Mouse (Mus musculus) thymus, adult 18-20 months (tissue): ENCODE data around the gene P4ha3.

Source experiments
- DNase-seq, 2 experiments: peaks; one replicate each; pipeline ENCODE4 v3.0.0; 2022; ENCODE audit warnings: mixed read lengths in 2 of 2

The P4ha3 gene

GRCm38 (mm10) chr7:100307872-100308653 lies 22.7 kb downstream of the P4ha3 start:
- no peak for DNase-seq

- DNase-seq: no peak
Measured at GRCm38 (mm10) chr7:100309216-100309615, 23.9 kb downstream of the P4ha3 start.

- no peak for DNase-seq
Measured at GRCm38 (mm10) chr7:100309679-100310078, 24.4 kb downstream of the P4ha3 start.

- peak in 1 of 2 experiments; percentile 10 for DNase-seq
Measured at GRCm38 (mm10) chr7:100310290-100310689, 25.0 kb downstream of the P4ha3 start.

GRCm38 (mm10) chr7:100312716-100313115 lies 27.4 kb downstream of the P4ha3 start:
- no peak for DNase-seq

- no peak for DNase-seq
Measured at GRCm38 (mm10) chr7:100316924-100317323, 31.6 kb downstream of the P4ha3 start.

GRCm38 (mm10) chr7:100317534-100317933 lies 32.2 kb downstream of the P4ha3 start:
- no peak for DNase-seq

- no peak for DNase-seq
Measured at GRCm38 (mm10) chr7:100323721-100324120, 38.4 kb downstream of the P4ha3 start.

GRCm38 (mm10) chr7:100325482-100325881 lies 40.2 kb downstream of the P4ha3 start:
- DNase-seq: no peak

- DNase-seq: no peak
Measured at GRCm38 (mm10) chr7:100327514-100327913, 42.2 kb downstream of the P4ha3 start.

- DNase-seq: no peak
Measured at GRCm38 (mm10) chr7:100328636-100329035, 43.3 kb downstream of the P4ha3 start.

GRCm38 (mm10) chr7:100331269-100331668 lies 45.9 kb downstream of the P4ha3 start:
- no peak for DNase-seq

GRCm38 (mm10) chr7:100335921-100336320 lies 50.6 kb downstream of the P4ha3 start:
- no peak for DNase-seq

- no peak for DNase-seq
Measured at GRCm38 (mm10) chr7:100354984-100355383, 69.7 kb downstream of the P4ha3 start.

- no peak for DNase-seq
Measured at GRCm38 (mm10) chr7:100356324-100356723, 71.0 kb downstream of the P4ha3 start.

GRCm38 (mm10) chr7:100356768-100357167 lies 71.4 kb downstream of the P4ha3 start:
- no peak for DNase-seq

- no peak for DNase-seq
Measured at GRCm38 (mm10) chr7:100357856-100358255, 72.5 kb downstream of the P4ha3 start.

- DNase-seq: no peak
Measured at GRCm38 (mm10) chr7:100363162-100363561, 77.8 kb downstream of the P4ha3 start.

GRCm38 (mm10) chr7:100364888-100365287 lies 79.6 kb downstream of the P4ha3 start:
- no peak for DNase-seq
